Mouse (Mus musculus) hindbrain, postnatal 0 days (tissue): ENCODE measurements around the gene Ubfd1. TPM values are rescaled to one million over a fixed set of nuclear protein-coding genes. Genes with fewer than 3 reads are reported as not detected.
"Not testable (repeated sequence)": the region's sequence is repeated elsewhere in the genome, so short reads cannot be mapped to it uniquely, and the experiment has no call there.

Source experiments
- ATAC-seq: fragments of 200-750 bp; cut with Nextera tagmentation; 2 replicates; pipeline ENCODE4 v1.8.0; 2017; ENCODE audit warnings: mild to moderate bottlenecking, moderate TSS enrichment, moderate library complexity
- DNase-seq: peaks from one replicate; pipeline ENCODE4 v3.0.0-alpha.2; 2015; ENCODE audit warnings: low spot score
- H3K27ac ChIP-seq: fragments of 300-500 bp; sonication (generic); 2 replicates; pipeline ENCODE4 v1.5.1; 2014; ENCODE audit warnings: mild to moderate bottlenecking
- H3K27me3 ChIP-seq: fragments of 300-500 bp; sonication (generic); 2 replicates; pipeline ENCODE4 v1.6.1; 2014; ENCODE audit warnings: low read length, mixed read lengths; ENCODE audit not compliant: insufficient read depth
- H3K36me3 ChIP-seq: fragments of 300-500 bp; sonication (generic); 2 replicates; pipeline ENCODE4 v1.6.1; 2014; ENCODE audit warnings: low read length, mixed read lengths; ENCODE audit not compliant: insufficient read depth
- H3K4me1 ChIP-seq: fragments of 300-500 bp; sonication (generic); 2 replicates; pipeline ENCODE4 v1.6.1; 2014; ENCODE audit warnings: antibody characterized with exemption, low read length, mixed read lengths; ENCODE audit not compliant: insufficient read depth
- H3K4me2 ChIP-seq: fragments of 300-500 bp; sonication (generic); 2 replicates; pipeline ENCODE4 v1.6.1; 2014; ENCODE audit warnings: low read depth, mild to moderate bottlenecking, low read length, moderate library complexity, mixed read lengths
- H3K4me3 ChIP-seq: fragments of 300-500 bp; sonication (generic); 2 replicates; pipeline ENCODE4 v1.5.1; 2014; ENCODE audit warnings: low read length
- H3K9ac ChIP-seq: fragments of 300-500 bp; sonication (generic); replicated peaks from 2 replicates; pipeline ENCODE4 v1.6.1; 2014; ENCODE audit warnings: mild to moderate bottlenecking, low read length, moderate library complexity, mixed read lengths
- H3K9me3 ChIP-seq: fragments of 300-500 bp; sonication (generic); 2 replicates; pipeline ENCODE4 v1.6.1; 2016; ENCODE audit warnings: low read length, mixed read lengths
- CTCF ChIP-seq: IDR thresholded peaks from 2 replicates; pipeline ENCODE4 v1.5.1; 2016; ENCODE audit warnings: antibody characterized with exemption, control low read depth, low read depth
- WGBS: fragments of 180-500 bp; shearing (Covaris S2); extraction: QIAGEN DNeasy Blood & Tissue Kit; methylation state at CpG from one replicate; pipeline ENCODE4 v1.1.7; 2014; 5-methylcytosine and 5-hydroxymethylcytosine counted together
- polyA plus RNA-seq: library from polyadenylated mRNA; unstranded; fragments of >200 nt; fragmentation: Nextera tagmentation; extraction: Ambion mirVana; gene quantifications from 2 replicates; pipeline ENCODE4 v1.2.1, GENCODE M21; 2015
- total RNA-seq: library from RNA; depleted of rRNA; stranded (reverse); fragments of >200 nt; gene quantifications from 2 replicates; pipeline ENCODE4 v1.2.3, GENCODE M21; 2014

The Ubfd1 gene
- total and polyA plus RNA-seq, 2 experiments from 2014 or later = 60.7 to 130 TPM

GRCm38 (mm10) chr7:122081071-122081470, 14.1 kb downstream of the Ubfd1 start:
- Histone ChIP-seq H3K9ac (no peak overlapping the region), H3K9me3 (no peaks in the 10 kb centered on the region), H3K36me3 (peaks cover 43% of the 10 kb centered on the region), H3K4me3 (no peak overlapping the region), H3K4me2 (no peak overlapping the region), H3K27me3 (no peaks in the 10 kb centered on the region), H3K4me1 (no peaks in the 10 kb centered on the region), H3K27ac (no peak overlapping the region)
- TF ChIP-seq CTCF = no peak
- no peak for ATAC-seq
- WGBS = 97% methylated on average over 1 of the region's 1 CpGs
- DNase-seq = no peak

- no peak for DNase-seq
- no peak for ATAC-seq
- no peak overlapping the region for H3K4me3 ChIP-seq
- H3K9me3 ChIP-seq = no peaks in the 10 kb centered on the region
- H3K27me3 ChIP-seq = no peaks in the 10 kb centered on the region
- no peak for TF ChIP-seq CTCF
- no peak overlapping the region for H3K27ac ChIP-seq
- no peaks in the 10 kb centered on the region for H3K4me1 ChIP-seq
- WGBS = 91% methylated on average over 11 of the region's 11 CpGs
- no peak overlapping the region for H3K9ac ChIP-seq
- H3K4me2 ChIP-seq = no peak overlapping the region
- H3K36me3 ChIP-seq = peaks cover 52% of the 10 kb centered on the region
These were observed 20.4 kb downstream of the Ubfd1 start for GRCm38 (mm10) chr7:122087195-122087982.

DNA sequence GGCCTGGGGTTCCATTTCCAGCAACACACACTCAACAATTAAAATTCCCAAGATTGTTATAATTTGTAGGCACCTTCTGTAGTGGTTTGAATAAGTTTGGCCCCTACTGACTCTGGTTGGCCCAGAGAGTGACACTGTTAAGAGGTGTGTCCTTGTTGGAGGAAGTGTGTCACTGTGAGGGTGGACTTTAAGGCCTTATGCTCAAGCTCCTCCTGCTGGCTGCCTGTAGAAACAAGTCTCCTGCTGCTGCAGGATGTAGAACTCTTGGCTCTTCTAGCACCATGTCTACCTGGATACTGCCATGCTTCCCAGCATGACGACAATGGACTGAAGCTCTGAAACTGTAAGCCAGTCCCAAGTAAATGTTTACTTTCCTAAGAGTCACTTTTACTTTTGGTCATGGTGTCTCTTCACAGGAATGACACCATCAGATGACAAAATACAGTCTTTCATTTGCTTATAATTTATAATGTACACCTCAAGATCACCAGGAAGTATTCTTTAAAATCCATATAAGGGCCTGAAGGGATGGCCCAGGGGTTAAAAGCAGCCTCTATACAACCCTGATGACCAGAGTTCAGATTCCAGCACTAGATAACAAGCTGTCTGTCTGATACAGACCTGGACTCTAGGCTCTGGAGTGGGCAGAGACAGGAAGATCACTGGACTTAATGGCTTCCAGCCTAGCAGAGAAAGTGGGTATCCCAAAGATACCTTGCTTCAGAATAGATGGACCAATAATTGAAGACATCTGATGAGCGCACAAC, 27.8 kb downstream of the Ubfd1 start:
- ATAC-seq (no peak), DNase-seq (no peak)
- Histone ChIP-seq H3K36me3 (peaks cover 48% of the 10 kb centered on the region), H3K4me3 (no peak overlapping the region), H3K9ac (no peak overlapping the region), H3K4me1 (no peaks in the 10 kb centered on the region), H3K9me3 (no peaks in the 10 kb centered on the region), H3K27me3 (no peaks in the 10 kb centered on the region), H3K27ac (no peak overlapping the region), H3K4me2 (no peak overlapping the region)
- TF ChIP-seq CTCF = no peak
- 94% methylated on average over 2 of the region's 2 CpGs for WGBS

GRCm38 (mm10) chr7:122098009-122098408, 31.0 kb downstream of the Ubfd1 start:
- Histone ChIP-seq H3K27me3 (no peaks in the 10 kb centered on the region), H3K4me2 (no peak overlapping the region), H3K4me1 (peaks cover 10% of the 10 kb centered on the region), H3K4me3 (no peak overlapping the region), H3K36me3 (peaks cover 26% of the 10 kb centered on the region), H3K9ac (no peak overlapping the region), H3K27ac (no peak overlapping the region), H3K9me3 (no peaks in the 10 kb centered on the region)
- DNase-seq (no peak), ATAC-seq (no peak)
- WGBS = 96% methylated on average over 3 of the region's 3 CpGs
- no peak for TF ChIP-seq CTCF

DNA sequence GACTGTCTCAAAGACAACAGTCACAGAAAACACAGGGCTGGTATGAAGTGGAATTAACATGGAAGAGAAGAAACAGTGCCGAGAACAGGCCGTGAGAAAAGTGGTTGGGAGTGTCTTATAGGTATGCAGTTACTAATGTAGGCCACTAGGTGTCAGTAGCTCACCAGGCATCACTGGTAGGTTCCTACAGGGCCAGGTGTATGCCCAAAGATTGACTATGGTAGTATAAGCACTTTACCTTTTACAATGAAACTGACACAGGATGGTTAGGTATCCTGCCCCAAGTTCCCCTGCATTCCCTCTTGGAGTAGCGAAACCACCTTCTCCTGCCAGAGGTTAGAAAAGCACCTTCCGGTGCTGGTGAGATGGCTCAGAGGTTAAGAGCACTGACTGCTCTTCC, 32.2 kb downstream of the Ubfd1 start:
- no peak overlapping the region for H3K4me2 ChIP-seq
- ATAC-seq (no peak), DNase-seq (peak; percentile 68)
- TF ChIP-seq CTCF = peak; percentile 92
- H3K4me1 ChIP-seq = peaks cover 10% of the 10 kb centered on the region
- H3K9ac ChIP-seq = no peak overlapping the region
- 56% methylated on average over 4 of the region's 4 CpGs for WGBS
- H3K9me3 ChIP-seq = no peaks in the 10 kb centered on the region
- no peak overlapping the region for H3K4me3 ChIP-seq
- peaks cover 23% of the 10 kb centered on the region for H3K36me3 ChIP-seq
- H3K27me3 ChIP-seq = no peaks in the 10 kb centered on the region
- H3K27ac ChIP-seq = no peak overlapping the region

- peak overlapping the region; percentile 72 for H3K4me2 ChIP-seq
- ATAC-seq = peak; percentile 72
- 9% methylated on average over 25 of the region's 28 CpGs for WGBS
- not testable (repeated sequence) for H3K36me3 ChIP-seq, H3K4me1 ChIP-seq, H3K9me3 ChIP-seq, H3K27me3 ChIP-seq
- H3K4me3 ChIP-seq = peak overlapping the region; percentile 71
- peak overlapping the region; percentile 73 for H3K27ac ChIP-seq
- peak overlapping the region; percentile 76 for H3K9ac ChIP-seq
- peak; percentile 13 for DNase-seq
These were observed 34.2 kb downstream of the Ubfd1 start for GRCm38 (mm10) chr7:122101014-122101746.
